Comparison of ENCODE assay signal across 33 mouse cellular contexts in genomic region chr9:82888645-82889044, GRCm38 (mm10). TPM values are rescaled to one million over a fixed set of nuclear protein-coding genes. Genes with fewer than 3 reads are reported as not detected.
A peak's percentile ranks its signal among the peaks of the same experiment; 100 is the strongest.
DNase-seq lines count a peak whose midpoint lies in the region; ATAC-seq and TF ChIP-seq lines count a peak whose summit lies in the region.
"Had no signal": no experiment of that assay in that cellular context is flagged by ENCODE, and none has a peak within 500 bp of the region (broad histone marks: within the 10 kb centered on the region; RNA-seq: fewer than 3 reads in every experiment).

No protein-coding gene starts in this region.

- DNase-seq in heart, adult 11 months, result peak; percentile 74
- no peak for DNase-seq in heart, postnatal 4 days
- peak; percentile 20 for DNase-seq in liver, adult 2 months (ENCODE audit: extremely low read depth, low read depth, low spot score)
- DNase-seq in liver, embryonic 11.5 days (ENCODE audit: low spot score), result no peak
- DNase-seq in MEL-GATA-1-ER (ENCODE audit: extremely low read depth, low read depth), result peak; percentile 4
- peak; percentile 65 for DNase-seq in telencephalon, adult 2 months (ENCODE audit: low read depth, low spot score)
- DNase-seq in gastrocnemius, adult 2 months, result no peak
- DNase-seq: adrenal gland, adult 2 months; B cell, adult 2 months; cerebellum, adult 11 months; cerebellum, adult 9-11 months; embryo, embryonic 11 days; gastrocnemius, postnatal 36 days; kidney, adult 9 months; kidney, postnatal 10 days; liver, embryonic 13.5 days; lung, adult 18-20 months; lung, postnatal 4 days; right cerebral cortex, postnatal 14 days; thymus, adult 18-20 months; thymus, postnatal 25 days had no signal

- intact Hi-C loops in gastrocnemius, adult 2 months (cut with DNase I), result no loop called here

- H3K27ac ChIP-seq in liver, adult 2 months (replicated peaks; ENCODE audit: insufficient read depth, low read depth, low read length), result no peak overlapping the region
- no peak overlapping the region for H3K27ac ChIP-seq in liver, embryonic 11.5 days (ENCODE audit: low read depth, low read length)
- no peak overlapping the region for H3K27ac ChIP-seq in gastrocnemius, adult 2 months
- H3K27ac ChIP-seq in forebrain, embryonic 15.5 days (replicated peaks), result no peak overlapping the region
- H3K27ac ChIP-seq: embryonic facial prominence, embryonic 13.5 days; heart, embryonic 15.5 days; hindbrain, embryonic 13.5 days; left cerebral cortex, adult 2 months; limb, embryonic 13.5 days; liver, embryonic 13.5 days; midbrain, embryonic 13.5 days; neural tube, embryonic 13.5 days; stomach, embryonic 15.5 days had no signal

- H3K4me2 ChIP-seq in liver, embryonic 11.5 days, result no peak overlapping the region
- H3K4me2 ChIP-seq in forebrain, embryonic 15.5 days (replicated peaks), result no peak overlapping the region
- H3K4me2 ChIP-seq: embryonic facial prominence, embryonic 13.5 days; heart, embryonic 15.5 days; hindbrain, embryonic 13.5 days; limb, embryonic 13.5 days; liver, embryonic 13.5 days; midbrain, embryonic 13.5 days; neural tube, embryonic 13.5 days; stomach, embryonic 15.5 days had no signal

- no peak overlapping the region for H3K4me3 ChIP-seq in liver, adult 2 months (ENCODE audit: insufficient read depth, low read depth, low read length)
- H3K4me3 ChIP-seq in liver, embryonic 11.5 days (ENCODE audit: low read depth, low read length), result no peak overlapping the region
- no peak overlapping the region for H3K4me3 ChIP-seq in gastrocnemius, adult 2 months
- H3K4me3 ChIP-seq in forebrain, embryonic 15.5 days, result no peak overlapping the region
- H3K4me3 ChIP-seq: embryonic facial prominence, embryonic 13.5 days; heart, embryonic 15.5 days; hindbrain, embryonic 13.5 days; left cerebral cortex, adult 2 months; limb, embryonic 13.5 days; liver, embryonic 13.5 days; megakaryocyte, embryonic 14.5 days; midbrain, embryonic 13.5 days; neural tube, embryonic 13.5 days; stomach, embryonic 15.5 days had no signal

- H3K36me3 ChIP-seq in liver, adult 2 months (ENCODE audit: control insufficient read depth, insufficient read depth, low read length), result peaks cover 42% of the 10 kb centered on the region
- H3K36me3 ChIP-seq in liver, embryonic 11.5 days (ENCODE audit: control insufficient read depth, insufficient read depth, low read length), result peaks cover 20% of the 10 kb centered on the region
- peaks cover 55% of the 10 kb centered on the region for H3K36me3 ChIP-seq in forebrain, embryonic 15.5 days

- no peak for TF ChIP-seq CTCF in liver, adult 2 months (IDR thresholded peaks at IDR 0.05; ENCODE audit: low read depth, low read length)
- no peak for TF ChIP-seq CTCF in gastrocnemius, adult 2 months (IDR thresholded peaks at IDR 0.05)

- no peaks in the 10 kb centered on the region for H3K79me2 ChIP-seq in liver, adult 2 months (ENCODE audit: control insufficient read depth, insufficient read depth, low read length)

- no peaks in the 10 kb centered on the region for H3K4me1 ChIP-seq in liver, adult 2 months (ENCODE audit: control insufficient read depth, insufficient read depth, low read length)
- no peaks in the 10 kb centered on the region for H3K4me1 ChIP-seq in liver, embryonic 11.5 days (replicated peaks; ENCODE audit: control insufficient read depth, insufficient read depth, low read length)
- no peaks in the 10 kb centered on the region for H3K4me1 ChIP-seq in forebrain, embryonic 15.5 days
- H3K4me1 ChIP-seq: embryonic facial prominence, embryonic 13.5 days; heart, embryonic 15.5 days; hindbrain, embryonic 13.5 days; limb, embryonic 13.5 days; liver, embryonic 13.5 days; megakaryocyte, embryonic 14.5 days; midbrain, embryonic 13.5 days; neural tube, embryonic 13.5 days; stomach, embryonic 15.5 days had no signal

- H3K9me3 ChIP-seq in liver, embryonic 11.5 days (ENCODE audit: control insufficient read depth, low read length), result no peaks in the 10 kb centered on the region
- no peaks in the 10 kb centered on the region for H3K9me3 ChIP-seq in forebrain, embryonic 15.5 days
- H3K9me3 ChIP-seq: embryonic facial prominence, embryonic 13.5 days; heart, embryonic 15.5 days; hindbrain, embryonic 13.5 days; limb, embryonic 13.5 days; liver, embryonic 13.5 days; megakaryocyte, embryonic 14.5 days; midbrain, embryonic 13.5 days; neural tube, embryonic 13.5 days; stomach, embryonic 15.5 days had no signal

- no peaks in the 10 kb centered on the region for H3K27me3 ChIP-seq in liver, adult 2 months (ENCODE audit: control insufficient read depth, insufficient read depth, low read length)
- no peaks in the 10 kb centered on the region for H3K27me3 ChIP-seq in liver, embryonic 11.5 days (replicated peaks; ENCODE audit: control insufficient read depth, insufficient read depth, low read length)
- no peaks in the 10 kb centered on the region for H3K27me3 ChIP-seq in forebrain, embryonic 15.5 days
- H3K27me3 ChIP-seq: embryonic facial prominence, embryonic 13.5 days; heart, embryonic 15.5 days; hindbrain, embryonic 13.5 days; limb, embryonic 13.5 days; liver, embryonic 13.5 days; megakaryocyte, embryonic 14.5 days; midbrain, embryonic 13.5 days; neural tube, embryonic 13.5 days; stomach, embryonic 15.5 days had no signal

- no peak for ATAC-seq in liver, embryonic 11.5 days (replicated peaks; ENCODE audit: low FRiP score)
- no peak for ATAC-seq in forebrain, embryonic 15.5 days (replicated peaks)
- ATAC-seq: intestine, embryonic 16.5 days; lung, postnatal 0 days; midbrain, embryonic 13.5 days had no signal

- H3K9ac ChIP-seq in liver, adult 2 months (ENCODE audit: low read depth, low read length), result no peak overlapping the region
- no peak overlapping the region for H3K9ac ChIP-seq in liver, embryonic 11.5 days (ENCODE audit: low read depth, low read length)
- H3K9ac ChIP-seq in forebrain, embryonic 15.5 days (replicated peaks), result no peak overlapping the region
- H3K9ac ChIP-seq: embryonic facial prominence, embryonic 13.5 days; heart, embryonic 15.5 days; hindbrain, embryonic 13.5 days; limb, embryonic 13.5 days; liver, embryonic 13.5 days; midbrain, embryonic 13.5 days; neural tube, embryonic 13.5 days; stomach, embryonic 15.5 days had no signal

- TF ChIP-seq POLR2A in liver, adult 2 months (IDR thresholded peaks at IDR 0.05; ENCODE audit: extremely low read depth, insufficient read depth, low read length), result no peak

RNA-seq across cellular contexts. Expression of gene Irak1bp1, which starts 59.3 kb away (rescaled TPM):
- 1 to 10 TPM; 3.9 to 4.1 TPM for total RNA-seq in heart, postnatal 4 days (2021)
- 1.6 and 2.1 TPM in 2 replicates for total RNA-seq in liver, adult 2 months (2014; rRNA removed)
- 0.91 and 1.3 TPM in 2 replicates for polyA plus RNA-seq in liver, adult 2 months (2012; rRNA removed)
- 7.4 and 8.3 TPM in 2 replicates for polyA plus RNA-seq in liver, embryonic 11.5 days (2014; fragmentation: Nextera tagmentation; extraction: Ambion mirVana)
- total RNA-seq in gastrocnemius, adult 2 months (2021), result 1 to 10 TPM; 2.1 to 2.3 TPM
- 37.3 and 38.6 TPM in 2 replicates for polyA plus RNA-seq in forebrain, embryonic 15.5 days (2015; fragmentation: Nextera tagmentation; extraction: Ambion mirVana)

Comparison
In these comparisons a context has a peak if more than half of its experiments do, and no peak if none do; other contexts are left out.
1. DNase-seq: peak in heart, adult 11 months (single experiment), liver, adult 2 months (single experiment), MEL-GATA-1-ER (single experiment) and telencephalon, adult 2 months (single experiment); none in heart, postnatal 4 days (single experiment), liver, embryonic 11.5 days (single experiment) and gastrocnemius, adult 2 months (single experiment).